Mouse (Mus musculus) sigmoid colon, adult 10 weeks (tissue): ENCODE data around the gene Pemt. TPM values are rescaled to one million over a fixed set of nuclear protein-coding genes. Genes with fewer than 3 reads are reported as not detected.

ENCODE experiments used
- polyA plus RNA-seq: library from polyadenylated mRNA; stranded (reverse); fragments of 350-450 nt; fragmentation: Illumina TruSeq; extraction: RNeasy Lipid Tissue Mini Kit (QIAGEN cat#74804); gene quantifications from one replicate; pipeline ENCODE4 v1.2.3, GENCODE M21; 2014; ENCODE audit warnings: low read depth, low replicate concordance

Gene Pemt
- polyA plus RNA-seq: not detected

DNA sequence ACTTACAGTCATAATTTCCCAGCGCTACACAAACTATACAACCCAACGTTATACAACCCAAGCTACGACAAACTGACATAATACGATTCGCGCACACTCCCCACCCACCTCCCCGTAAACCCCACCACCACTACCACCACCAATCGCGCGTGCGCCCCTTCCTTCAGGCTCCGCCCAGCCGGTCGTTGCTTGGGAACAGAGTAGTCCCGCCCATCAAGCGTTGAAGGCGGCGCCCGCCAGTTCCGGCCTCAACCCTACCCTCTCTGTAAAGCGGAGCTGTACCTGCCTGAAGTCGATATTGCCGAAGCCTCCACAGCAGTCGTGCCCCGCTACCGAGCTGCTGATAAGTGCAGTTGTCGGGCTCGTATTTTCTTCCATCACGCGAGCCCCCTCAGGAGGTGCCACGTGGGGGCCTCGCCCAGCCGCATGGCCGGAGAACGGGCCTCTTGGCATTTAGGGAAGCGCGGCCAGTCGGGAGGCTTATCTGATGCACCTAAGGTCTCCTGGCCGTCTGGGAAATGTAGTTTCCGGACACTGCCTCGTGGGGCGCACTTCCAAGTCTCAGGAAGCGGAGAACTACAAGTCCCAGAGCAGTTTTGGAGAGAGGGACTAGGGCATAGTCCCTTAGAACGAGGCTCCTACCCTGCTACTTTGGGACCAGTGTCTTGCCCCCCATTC, at the start of gene Pemt:
Pemt (minus strand) TSS at position 432 of the 678 bp plus-strand sequence.

DNA sequence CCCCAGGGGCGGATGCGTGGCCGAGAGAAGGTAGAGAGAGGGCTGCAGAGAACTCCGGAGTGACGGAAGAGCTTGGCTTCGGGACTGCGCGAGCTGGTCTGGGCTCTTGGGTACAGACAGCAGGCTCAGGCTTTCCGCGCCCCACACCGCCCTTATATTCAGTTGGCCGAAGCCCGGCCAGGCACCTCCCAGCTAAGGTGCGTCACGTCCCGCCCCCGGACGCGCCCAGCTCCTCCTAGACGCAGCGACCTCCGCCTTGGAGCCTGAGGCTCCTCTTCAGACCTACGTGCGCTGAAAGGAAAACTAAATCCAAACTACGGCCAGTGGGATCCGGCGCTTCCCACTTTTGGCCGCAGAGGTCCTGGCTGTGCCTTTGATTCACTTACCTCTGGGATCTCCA, 81.5 kb downstream of the Pemt start, which contains the start of gene Rasd1:
Rasd1 (minus strand) TSS at position 127 of the 400 bp plus-strand sequence.

DNA sequence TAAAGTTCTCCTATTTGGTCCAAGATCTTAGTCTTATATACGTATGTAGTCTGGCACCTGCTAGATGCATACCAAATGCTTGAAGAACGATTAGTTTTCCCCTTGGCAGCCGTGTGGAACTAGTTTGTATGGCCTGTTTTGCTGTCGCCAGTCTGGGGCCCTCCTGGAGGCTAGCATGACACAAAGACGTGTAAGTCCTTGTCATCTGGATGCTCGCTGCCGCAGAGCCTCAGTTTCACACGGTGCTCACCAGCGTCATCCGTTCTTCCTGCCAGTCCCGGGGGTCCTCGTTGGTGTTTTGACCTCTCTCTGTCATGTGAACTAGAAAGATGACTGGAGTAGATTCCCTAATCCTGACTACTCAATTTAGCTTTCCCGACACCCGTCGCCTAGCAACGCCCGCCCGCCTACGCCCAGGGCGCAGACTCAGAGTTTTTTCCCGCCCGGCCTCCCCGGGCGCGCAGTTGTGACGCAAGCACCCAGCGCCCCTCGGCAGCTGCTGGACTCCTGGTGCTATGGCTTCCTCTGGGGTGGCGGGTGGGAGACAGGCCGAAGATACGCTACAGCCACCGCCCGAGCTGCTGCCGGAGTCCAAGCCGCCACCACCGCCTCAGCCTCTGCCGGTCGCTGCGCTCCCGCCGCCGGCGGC, 98.4 kb downstream of the Pemt start, which contains the start of gene Med9:
Med9 (plus strand) TSS at position 455 of the 649 bp plus-strand sequence.

Other genes with a start within 250 kb of the Pemt start
- 3.4 TPM for gene Flcn, start 236.5 kb downstream of the Pemt start, polyA plus RNA-seq
- gene Nt5m, start 207.0 kb downstream of the Pemt start, polyA plus RNA-seq: 2.5 TPM
- gene Cops3, start 206.7 kb downstream of the Pemt start, polyA plus RNA-seq: 162 TPM
- 6.7 TPM for gene Med9, start 98.3 kb downstream of the Pemt start, polyA plus RNA-seq
- 5.2 TPM for gene Rasd1, start 81.5 kb downstream of the Pemt start, polyA plus RNA-seq
- gene Rai1, start 58.5 kb upstream of the Pemt start, polyA plus RNA-seq: 2.9 TPM
- 0.88 TPM for gene Srebf1, start 176.1 kb upstream of the Pemt start, polyA plus RNA-seq